Mouse (Mus musculus) CH12.LX (cell line): ENCODE results near the gene Fbrsl1.

ENCODE experiments used
- CTCF ChIP-seq, 2 experiments: IDR thresholded peaks in 1 of 2; conservative IDR thresholded peaks in 1 of 2; 2 replicates each; pipeline ENCODE4 v1.5.1; 2011 to 2012; ENCODE audit warnings: low read depth in 2 of 2, low read length in 2 of 2, improper control_type of control experiment in 1 of 2, inconsistent platforms in 1 of 2, mild to moderate bottlenecking in 1 of 2, moderate library complexity in 1 of 2
- NELFE ChIP-seq: IDR thresholded peaks from 2 replicates; pipeline ENCODE4 v1.6.1; 2011; ENCODE audit warnings: low read depth, low read length, improper control_type of control experiment
- SMC3 ChIP-seq: IDR thresholded peaks from 2 replicates; pipeline ENCODE4 v1.6.1; 2011; ENCODE audit warnings: low read depth, low read length, improper control_type of control experiment

GRCm38 (mm10) chr5:110429045-110429444, 19.3 kb downstream of the Fbrsl1 start:
- peak; percentile 58 to 95 for TF ChIP-seq CTCF (conservative IDR thresholded peaks at IDR 0.05 in 1 of 2, IDR thresholded peaks at IDR 0.05 in 1 of 2; ENCODE audit: low read depth in 2 of 2, low read length in 2 of 2)
- TF ChIP-seq NELFE = no peak
- TF ChIP-seq SMC3 = peak; percentile 97
